Comparison of ENCODE assay signal across 30 mouse cellular contexts in genomic region chr6:144051316-144051715, GRCm38 (mm10).
"Had no signal": no experiment of that assay in that cellular context is flagged by ENCODE, and none has a peak within 500 bp of the region (broad histone marks: within the 10 kb centered on the region; RNA-seq: fewer than 3 reads in every experiment).

No protein-coding gene starts in this region.

- H3K4me2 ChIP-seq: limb, embryonic 12.5 days; limb, embryonic 13.5 days; limb, embryonic 15.5 days; liver, embryonic 11.5 days; liver, embryonic 12.5 days; liver, embryonic 13.5 days; liver, embryonic 15.5 days; lung, embryonic 14.5 days; lung, embryonic 15.5 days; midbrain, embryonic 12.5 days; midbrain, embryonic 13.5 days; midbrain, embryonic 15.5 days; neural tube, embryonic 12.5 days had no signal

- H3K36me3 ChIP-seq: limb, embryonic 10.5 days; limb, embryonic 12.5 days; limb, embryonic 13.5 days; limb, embryonic 15.5 days; liver, embryonic 12.5 days; liver, embryonic 13.5 days; liver, embryonic 15.5 days; lung, embryonic 15.5 days; midbrain, embryonic 12.5 days; midbrain, embryonic 13.5 days; midbrain, embryonic 15.5 days; neural tube, embryonic 12.5 days had no signal

- H3K4me1 ChIP-seq: liver, embryonic 12.5 days; liver, embryonic 13.5 days; liver, embryonic 15.5 days; neural tube, embryonic 12.5 days had no signal

- ATAC-seq: liver, embryonic 12.5 days; liver, postnatal 0 days; lung, postnatal 0 days; midbrain, embryonic 13.5 days; midbrain, embryonic 15.5 days; midbrain, embryonic 16.5 days had no signal

- H3K4me3 ChIP-seq: left cerebral cortex, adult 2 months; limb, embryonic 10.5 days; limb, embryonic 12.5 days; limb, embryonic 13.5 days; limb, embryonic 15.5 days; liver, embryonic 12.5 days; liver, embryonic 13.5 days; liver, embryonic 15.5 days; lung, embryonic 15.5 days; midbrain, embryonic 12.5 days; midbrain, embryonic 13.5 days; midbrain, embryonic 15.5 days; myocyte; neural tube, embryonic 12.5 days had no signal

- H3K9ac ChIP-seq: limb, embryonic 12.5 days; limb, embryonic 13.5 days; limb, embryonic 15.5 days; liver, embryonic 12.5 days; liver, embryonic 13.5 days; liver, embryonic 14.5 days; liver, embryonic 15.5 days; liver, postnatal 0 days; lung, embryonic 14.5 days; lung, embryonic 15.5 days; midbrain, embryonic 12.5 days; midbrain, embryonic 13.5 days; midbrain, embryonic 15.5 days; neural tube, embryonic 12.5 days had no signal

- H3K27ac ChIP-seq: left cerebral cortex, adult 2 months; limb, embryonic 10.5 days; limb, embryonic 12.5 days; limb, embryonic 13.5 days; limb, embryonic 15.5 days; liver, embryonic 12.5 days; liver, embryonic 13.5 days; liver, embryonic 14.5 days; liver, embryonic 15.5 days; lung, embryonic 15.5 days; macrophage; midbrain, embryonic 12.5 days; midbrain, embryonic 13.5 days; midbrain, embryonic 15.5 days; neural tube, embryonic 12.5 days had no signal

- H3K27me3 ChIP-seq: limb, embryonic 12.5 days; limb, embryonic 13.5 days; limb, embryonic 15.5 days; liver, embryonic 12.5 days; liver, embryonic 13.5 days; liver, embryonic 15.5 days; lung, embryonic 15.5 days; midbrain, embryonic 12.5 days; midbrain, embryonic 13.5 days; midbrain, embryonic 15.5 days; neural tube, embryonic 12.5 days had no signal

- H3K9me3 ChIP-seq: limb, embryonic 10.5 days; limb, embryonic 12.5 days; limb, embryonic 13.5 days; limb, embryonic 15.5 days; liver, embryonic 12.5 days; liver, embryonic 13.5 days; liver, embryonic 15.5 days; lung, embryonic 15.5 days; midbrain, embryonic 12.5 days; midbrain, embryonic 13.5 days; midbrain, embryonic 15.5 days; neural tube, embryonic 12.5 days had no signal

- DNase-seq: left cerebral cortex, postnatal 4 days; liver; liver, embryonic 13.5 days; liver, postnatal 0 days; lung, adult 18-20 months; lung, adult 2 months; lung, embryonic 14.5 days; lung, postnatal 10 days; lung, postnatal 14 days; lung, postnatal 36 days; lung, postnatal 4 days; midbrain, embryonic 14.5 days had no signal
